Mouse (Mus musculus): ENCODE results near the gene Rassf5. TPM values are rescaled to one million over a fixed set of nuclear protein-coding genes. Genes with fewer than 3 reads are reported as not detected.

Rassf5 gene
- 5.2 and 6.2 TPM in 2 replicates for polyA plus RNA-seq (2012; rRNA removed)

DNA sequence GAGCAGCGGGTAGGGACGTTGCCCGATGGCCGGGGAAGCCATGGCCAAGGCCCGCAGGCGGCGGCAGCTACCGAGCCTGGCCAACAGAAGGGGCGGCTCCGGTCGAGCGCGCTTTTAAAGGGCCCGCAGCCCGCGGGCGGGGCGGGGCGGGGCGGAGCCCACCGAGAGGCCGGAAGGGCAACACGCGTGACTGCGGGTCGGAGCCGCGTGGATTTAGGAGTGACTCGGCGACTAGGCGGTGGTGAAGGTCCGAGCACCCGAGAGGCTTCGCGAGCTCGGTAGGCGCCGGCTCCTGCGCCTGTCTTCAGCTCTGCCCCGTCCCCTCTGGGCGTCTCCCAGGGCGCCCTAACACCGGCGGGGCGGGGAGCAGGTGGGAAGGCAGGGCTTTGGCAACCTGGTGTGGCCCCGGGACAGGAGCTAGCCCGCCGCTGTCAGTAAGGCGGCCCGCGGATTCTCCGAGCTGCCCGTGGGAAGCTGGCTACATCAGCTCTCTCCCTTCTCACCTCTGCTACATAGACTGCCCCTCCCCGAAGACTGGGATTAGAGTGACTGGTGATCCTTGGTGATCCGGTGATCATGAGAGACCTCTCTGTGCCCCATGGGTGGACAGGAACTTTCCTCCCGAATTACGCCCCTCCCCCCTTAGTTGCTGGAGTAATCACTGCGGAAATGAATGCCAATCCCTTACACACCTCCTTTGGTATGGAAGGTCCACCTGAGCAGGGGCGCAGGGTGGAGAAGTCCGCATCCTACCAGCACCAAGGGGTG, at the start of gene Rassf5:
TSS of gene Rassf5 (minus strand) at position 170 of the 768 bp plus-strand sequence.

DNA sequence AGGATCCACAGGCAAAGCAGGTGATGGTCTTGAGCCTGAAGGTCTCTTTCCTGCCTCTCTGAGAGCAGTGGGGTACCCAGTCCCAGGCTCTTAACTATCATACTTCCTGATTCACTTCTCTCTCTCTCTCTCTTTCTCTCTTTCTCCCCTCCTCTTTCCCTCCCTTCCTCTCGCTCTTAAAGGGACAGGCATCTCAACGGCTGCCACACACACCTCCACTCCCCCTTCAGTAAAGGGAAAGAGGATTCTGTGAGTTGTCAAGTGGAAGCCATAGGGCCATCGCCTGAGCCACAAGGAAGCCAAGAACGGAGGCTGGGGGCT, 34.4 kb upstream of the Rassf5 start, which contains the start of gene Ikbke:
TSS of gene Ikbke (minus strand) at position 151 of the 321 bp plus-strand sequence.

DNA sequence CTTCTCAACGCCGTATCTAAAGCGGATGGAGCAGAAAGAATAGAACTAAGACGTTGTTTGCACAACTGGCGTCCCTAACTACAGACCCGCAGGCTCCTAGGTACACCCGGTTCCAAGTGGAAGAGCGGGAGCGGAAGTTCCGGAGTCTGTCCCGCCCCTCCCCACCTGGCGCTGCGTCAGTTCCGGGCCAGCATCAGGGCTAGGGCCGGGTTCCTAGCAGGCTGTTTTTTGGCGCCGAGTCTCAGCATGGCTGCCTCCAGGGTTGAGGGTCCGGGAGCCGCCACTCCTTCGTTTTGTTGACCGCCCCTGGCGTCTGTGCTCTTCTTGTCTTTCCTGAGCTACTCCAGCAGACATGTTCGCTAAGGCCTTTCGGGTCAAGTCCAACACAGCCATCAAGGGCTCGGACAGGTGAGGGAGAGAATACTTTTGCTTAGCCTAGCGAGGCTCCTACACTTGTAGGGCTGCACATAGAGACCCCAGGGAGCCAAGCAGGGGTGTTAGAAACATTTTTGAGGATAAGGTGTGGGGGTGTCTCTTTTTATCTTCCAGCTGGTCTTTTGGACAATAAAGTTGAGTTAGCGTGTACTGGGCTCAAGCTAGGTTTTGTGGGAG, 91.9 kb downstream of the Rassf5 start, which contains the start of gene Eif2d:
TSS of gene Eif2d (plus strand) at position 164 of the 612 bp plus-strand sequence.

DNA sequence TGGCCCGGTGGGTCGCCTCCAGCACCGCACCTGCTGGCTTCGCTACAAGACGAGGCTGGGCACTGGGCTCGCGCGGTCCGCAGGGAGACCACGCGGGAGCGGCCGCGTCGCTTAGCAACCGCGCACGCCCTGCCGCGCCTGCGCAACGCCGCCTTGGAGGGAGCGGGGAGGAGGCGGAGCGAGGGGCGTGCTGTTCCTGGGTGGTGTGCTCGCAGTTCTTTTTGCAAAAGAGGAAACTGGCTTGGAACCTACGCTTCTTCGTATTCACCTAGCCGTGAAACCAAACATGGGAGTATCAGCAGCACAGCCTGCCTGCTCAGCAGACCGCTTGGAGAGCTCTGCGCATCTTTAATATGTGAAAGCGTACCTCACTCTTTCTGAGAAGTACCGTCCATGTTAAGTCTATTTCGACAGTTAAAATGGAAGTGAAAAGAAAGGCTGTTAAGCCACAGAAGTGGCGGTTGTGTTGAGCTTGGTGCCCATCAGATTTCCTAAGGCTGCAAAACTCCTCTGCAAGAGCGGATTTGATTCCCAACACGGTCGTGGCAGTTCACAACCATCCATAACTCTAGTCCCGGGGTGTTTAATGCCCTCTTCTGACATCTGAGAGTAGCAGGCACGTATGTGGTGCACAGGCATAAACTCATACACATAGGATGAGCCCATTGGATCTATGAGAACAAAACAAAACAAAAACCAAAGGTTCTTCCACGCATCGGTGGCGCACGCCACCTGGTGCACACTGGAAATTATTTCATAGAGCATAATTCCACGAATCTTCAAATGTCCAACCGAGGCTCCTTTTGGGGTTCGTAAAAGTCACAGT, 106.7 kb downstream of the Rassf5 start, which contains the start of gene Dyrk3:
TSS of gene Dyrk3 (minus strand) at position 150 of the 826 bp plus-strand sequence.

Other genes starting within 250 kb of the Rassf5 start
- 0.03 and 0.11 TPM in 2 replicates for gene Il10, start 225.4 kb downstream of the Rassf5 start, polyA plus RNA-seq (2012; rRNA removed)
- gene Mapkapk2, start 147.4 kb downstream of the Rassf5 start, polyA plus RNA-seq (2012; rRNA removed), result 19.3 and 20.9 TPM in 2 replicates
- gene Dyrk3, start 106.9 kb downstream of the Rassf5 start, polyA plus RNA-seq (2012; rRNA removed), result 5.7 and 7.1 TPM in 2 replicates
- gene Eif2d, start 92.1 kb downstream of the Rassf5 start, polyA plus RNA-seq (2012; rRNA removed), result 16.6 and 17.2 TPM in 2 replicates
- 10.2 and 13.2 TPM in 2 replicates for gene Ikbke, start 34.3 kb upstream of the Rassf5 start, polyA plus RNA-seq (2012; rRNA removed)